Mouse (Mus musculus): Measurements from ENCODE around the gene Cyp1b1. TPM values are rescaled to one million over a fixed set of nuclear protein-coding genes. Genes with fewer than 3 reads are reported as not detected.

Gene Cyp1b1
- total RNA-seq (2022) = 1 to 10 TPM; 3.0 to 3.6 (median 3.4) TPM

DNA sequence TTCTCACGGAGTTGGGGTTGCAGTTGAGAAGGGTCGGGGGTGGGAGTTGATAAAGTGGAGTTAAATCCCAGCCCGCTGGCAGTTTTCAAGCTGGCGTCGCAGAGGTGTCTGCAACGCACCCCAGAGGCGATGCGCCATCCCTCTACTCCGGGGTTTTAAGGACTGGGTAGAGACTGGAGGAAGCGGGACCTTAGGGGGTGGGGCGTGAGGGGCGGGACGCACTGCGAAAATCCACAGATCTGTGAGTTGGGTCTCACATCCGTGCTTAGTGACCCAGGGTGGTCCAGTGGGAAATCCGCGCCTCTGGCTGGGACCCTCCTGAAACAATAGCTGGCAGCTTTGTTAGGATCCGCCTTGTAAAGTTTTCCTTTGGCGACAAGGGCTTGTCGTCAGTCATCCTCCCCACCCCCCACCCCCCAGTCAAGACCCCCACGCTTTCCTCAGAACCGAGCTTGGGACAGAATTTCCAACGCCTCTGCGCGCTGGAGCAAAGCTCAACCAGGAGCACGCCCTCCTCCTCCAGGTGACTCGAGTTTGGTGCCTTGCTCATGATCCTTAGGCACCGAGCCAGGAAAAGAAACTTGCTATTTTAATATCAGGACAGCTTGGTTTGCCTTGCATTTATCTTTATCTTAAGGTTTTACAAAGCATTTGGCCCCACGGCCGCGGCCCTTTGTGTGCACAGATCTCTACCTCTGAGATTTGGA is at the start of gene Cyp1b1:
Gene Cyp1b1, minus strand, starts transcription at position 131 of the 707 bp plus-strand sequence.
- DNase-seq (ENCODE audit: low spot score in 2 of 2) = no peak

DNA sequence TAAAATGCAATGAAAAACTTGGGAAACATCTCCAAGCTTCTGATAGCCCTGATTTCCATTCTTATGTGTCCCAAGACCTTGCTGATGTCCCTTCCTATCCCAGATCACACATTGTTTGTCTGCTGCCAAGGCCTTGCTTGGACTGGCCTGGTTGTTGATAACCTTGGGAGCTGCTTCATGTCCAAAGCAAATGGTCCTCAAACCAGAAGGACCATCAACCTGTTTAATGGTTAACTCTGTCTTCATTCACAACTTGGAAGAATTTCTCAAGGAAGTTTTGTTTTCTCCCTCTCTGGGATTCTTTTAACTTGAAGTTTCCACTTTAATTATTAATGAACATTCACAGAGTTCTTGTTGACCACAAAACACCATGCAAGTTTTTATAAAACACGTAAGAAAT is 47.0 kb upstream of the Cyp1b1 start:
- DNase-seq (ENCODE audit: low spot score in 2 of 2) = no peak

DNA sequence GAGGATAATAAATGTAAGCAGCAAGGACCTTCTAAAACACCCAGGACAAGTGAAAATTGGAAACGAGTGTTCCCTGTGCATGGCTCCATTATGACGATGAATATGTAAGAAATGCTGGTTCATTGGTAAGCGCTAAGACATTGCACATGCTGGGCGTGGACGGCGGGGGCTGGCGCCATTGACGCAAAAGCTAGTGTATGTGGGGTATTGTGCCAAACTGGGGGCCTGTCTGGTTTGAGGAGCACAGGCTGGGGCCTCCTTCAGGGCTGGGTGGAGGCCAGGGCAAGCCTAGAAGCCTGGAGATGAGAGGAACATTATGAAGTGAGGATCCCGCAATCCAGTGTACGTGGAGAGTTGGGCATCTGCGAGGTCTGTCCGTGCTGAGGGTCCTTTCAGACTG is 39.0 kb upstream of the Cyp1b1 start:
- DNase-seq (ENCODE audit: low spot score in 2 of 2) = no peak

DNA sequence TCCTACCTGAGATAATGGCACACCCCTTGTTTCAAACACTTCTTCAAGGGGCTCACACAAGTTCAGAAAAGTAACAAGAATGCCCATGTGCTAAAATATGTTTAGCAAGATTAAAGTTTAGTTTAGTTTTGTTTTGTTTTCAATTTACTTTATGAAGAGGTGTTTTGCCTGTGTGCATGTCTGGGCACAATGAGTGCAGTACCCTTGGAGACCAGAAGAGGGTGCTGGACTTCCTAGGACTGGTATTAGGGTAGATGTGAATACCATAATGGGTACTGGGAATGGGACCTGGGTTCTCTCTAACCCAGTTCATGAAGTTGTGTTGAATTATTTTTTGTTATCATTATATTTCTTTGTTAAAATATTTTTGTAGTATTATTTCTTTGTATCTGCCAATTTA is 38.0 kb upstream of the Cyp1b1 start:
- DNase-seq (ENCODE audit: low spot score in 2 of 2) = no peak

DNA sequence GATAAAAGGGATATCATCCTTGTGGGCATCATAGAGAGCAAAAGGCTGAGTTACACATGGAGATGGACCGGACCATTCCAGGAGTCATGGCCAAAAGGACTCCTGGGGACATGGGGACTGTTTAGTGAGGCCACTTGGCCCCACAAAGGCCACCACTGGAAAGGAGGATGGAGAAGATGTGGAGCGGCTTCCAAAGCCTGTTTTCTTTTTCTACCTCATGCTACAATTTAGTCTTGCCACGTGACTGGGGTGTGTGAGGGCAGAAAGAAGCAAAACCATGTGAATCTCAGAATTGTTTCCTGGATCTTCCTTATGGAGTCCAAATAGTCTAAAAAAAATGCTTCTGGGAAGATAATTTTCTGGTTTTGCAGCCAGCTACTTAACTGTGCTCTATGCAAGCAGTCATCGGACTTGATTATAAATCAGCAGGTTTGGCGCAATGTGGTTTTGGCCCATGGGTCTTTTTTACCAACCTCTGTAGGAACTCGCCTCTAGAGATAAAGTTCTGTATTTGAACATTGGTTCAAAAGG is 36.9 kb upstream of the Cyp1b1 start:
- no peak for DNase-seq (ENCODE audit: low spot score in 2 of 2)

DNA sequence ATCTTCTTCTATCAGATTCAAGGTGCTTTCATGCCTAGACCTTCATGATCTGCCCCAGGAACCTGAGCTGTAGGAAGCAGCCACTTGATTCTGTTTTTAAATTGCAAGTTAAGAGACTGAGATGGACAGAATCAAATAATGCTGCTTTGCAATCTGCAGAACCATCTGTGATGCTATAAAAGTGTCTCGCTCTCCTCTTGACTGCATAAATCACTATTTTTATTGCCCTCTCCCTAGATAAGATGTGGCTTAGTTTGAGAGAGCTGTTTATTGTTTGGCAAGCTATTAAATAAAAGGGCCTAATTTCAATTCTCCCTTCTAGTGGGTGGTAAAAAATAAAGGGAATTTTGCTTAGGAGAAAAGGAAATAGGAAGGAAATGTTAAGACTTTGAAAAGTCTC is 34.8 kb upstream of the Cyp1b1 start:
- no peak for DNase-seq (ENCODE audit: low spot score in 2 of 2)

DNA sequence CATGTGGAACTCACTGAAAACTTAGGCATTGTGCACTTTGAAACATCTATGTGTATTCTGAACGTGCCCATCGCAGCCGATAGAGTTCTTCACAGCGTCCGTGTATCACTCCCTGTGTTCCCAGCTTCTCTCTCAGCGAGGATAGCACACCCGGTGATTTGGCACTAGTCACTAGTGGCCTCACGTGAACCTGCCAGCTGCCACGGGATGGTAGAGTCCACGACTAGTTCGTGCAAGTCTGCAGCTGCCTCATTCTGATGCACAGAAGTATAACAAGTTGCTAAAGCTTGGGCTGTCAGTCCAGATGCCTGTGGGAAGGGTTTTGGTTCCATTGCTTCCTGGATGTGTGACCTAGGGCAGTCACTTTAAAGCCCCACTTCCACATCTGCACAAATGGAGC is 32.1 kb upstream of the Cyp1b1 start:
- no peak for DNase-seq (ENCODE audit: low spot score in 2 of 2)

DNA sequence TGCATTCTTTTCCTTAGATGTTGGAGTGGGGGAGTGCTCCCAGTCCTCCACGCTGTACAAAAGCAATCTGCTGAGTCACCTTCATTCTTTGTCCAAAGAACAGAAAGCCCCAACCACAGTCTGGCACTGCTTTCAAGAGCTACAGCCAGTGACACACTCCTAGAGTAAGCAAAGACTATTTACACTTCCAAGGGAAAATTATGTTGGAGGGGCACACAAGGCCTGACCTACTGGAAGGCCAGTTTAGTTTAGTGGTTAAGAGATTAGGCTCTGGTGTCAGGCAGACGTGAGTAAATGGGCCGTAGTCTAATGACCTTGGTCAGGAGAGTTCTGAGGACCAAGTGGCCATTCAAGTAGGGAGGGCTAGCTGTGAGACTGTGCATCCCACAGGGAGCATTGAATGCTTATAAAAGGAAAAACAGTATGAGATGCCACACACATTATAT is 31.3 kb upstream of the Cyp1b1 start:
- no peak for DNase-seq (ENCODE audit: low spot score in 2 of 2)

DNA sequence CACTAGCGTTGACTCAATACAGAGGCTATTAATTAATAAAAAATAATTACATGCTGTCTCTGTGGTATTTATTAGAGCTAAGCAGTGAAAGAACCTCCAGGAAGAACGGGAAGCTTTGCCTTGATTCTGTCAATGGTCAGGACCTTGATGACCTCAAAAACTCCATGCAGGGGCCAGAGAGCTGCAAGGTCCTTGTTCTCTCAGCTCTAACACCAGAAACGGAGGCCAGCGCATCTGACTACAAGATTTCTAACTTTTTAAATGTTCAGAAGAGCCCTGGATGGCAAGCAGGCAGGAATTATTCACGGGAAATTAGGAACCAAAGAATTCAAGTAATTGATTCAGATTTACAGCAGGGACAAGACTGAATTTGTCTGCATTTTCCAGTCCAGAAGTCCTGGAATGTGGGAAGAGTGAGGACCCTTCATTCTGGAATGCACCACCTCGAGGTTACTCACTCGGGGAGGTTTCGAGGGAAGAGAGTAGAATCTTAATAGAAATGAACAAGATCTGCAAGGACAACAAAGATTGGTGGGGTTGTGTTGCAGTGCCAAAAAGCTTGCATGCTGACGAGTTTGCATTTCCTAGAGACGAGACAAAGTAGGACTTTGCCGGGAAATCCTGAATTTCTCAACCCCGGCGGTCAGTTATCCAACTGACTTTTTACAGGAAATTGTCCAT is 30.3 kb upstream of the Cyp1b1 start:
- DNase-seq (ENCODE audit: low spot score in 2 of 2) = no peak

DNA sequence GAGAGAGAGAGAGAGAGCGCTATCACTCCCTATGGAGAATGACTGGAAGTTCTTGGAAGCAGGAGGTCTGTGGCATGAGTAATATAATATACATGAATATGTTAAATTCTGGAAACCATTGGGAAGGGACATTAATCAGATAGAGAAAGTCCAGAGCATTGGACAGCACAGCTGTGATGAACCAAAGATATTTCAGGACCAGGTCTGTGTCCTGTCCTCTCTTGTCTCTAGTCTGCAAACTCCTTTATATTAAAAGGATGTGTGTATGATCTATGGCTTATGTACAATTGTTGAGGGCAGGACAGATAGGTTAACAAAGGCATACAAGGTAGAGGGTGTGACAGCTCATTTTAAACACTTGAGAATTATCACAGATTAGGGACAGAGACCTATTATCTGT is 28.6 kb upstream of the Cyp1b1 start:
- no peak for DNase-seq (ENCODE audit: low spot score in 2 of 2)

DNA sequence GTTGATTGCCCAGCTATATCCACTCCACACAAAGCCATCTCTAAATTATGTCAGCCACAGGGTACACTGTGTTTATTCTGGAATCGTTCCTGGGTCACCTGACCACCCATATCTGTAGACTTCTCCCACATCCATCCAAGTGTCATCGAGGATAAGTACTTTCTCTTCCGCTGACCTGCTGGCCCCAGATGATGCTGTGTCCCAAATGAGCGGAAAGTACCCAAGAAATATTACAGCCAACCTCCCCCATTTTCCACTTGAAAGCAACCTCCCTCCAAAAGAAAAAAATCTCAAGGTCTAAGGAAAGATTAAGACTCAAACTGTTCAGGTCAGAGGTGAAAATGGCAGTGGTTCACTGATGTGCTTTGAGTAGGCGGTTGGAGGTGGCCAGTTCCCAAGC is 27.8 kb upstream of the Cyp1b1 start:
- DNase-seq (ENCODE audit: low spot score in 2 of 2) = no peak

DNA sequence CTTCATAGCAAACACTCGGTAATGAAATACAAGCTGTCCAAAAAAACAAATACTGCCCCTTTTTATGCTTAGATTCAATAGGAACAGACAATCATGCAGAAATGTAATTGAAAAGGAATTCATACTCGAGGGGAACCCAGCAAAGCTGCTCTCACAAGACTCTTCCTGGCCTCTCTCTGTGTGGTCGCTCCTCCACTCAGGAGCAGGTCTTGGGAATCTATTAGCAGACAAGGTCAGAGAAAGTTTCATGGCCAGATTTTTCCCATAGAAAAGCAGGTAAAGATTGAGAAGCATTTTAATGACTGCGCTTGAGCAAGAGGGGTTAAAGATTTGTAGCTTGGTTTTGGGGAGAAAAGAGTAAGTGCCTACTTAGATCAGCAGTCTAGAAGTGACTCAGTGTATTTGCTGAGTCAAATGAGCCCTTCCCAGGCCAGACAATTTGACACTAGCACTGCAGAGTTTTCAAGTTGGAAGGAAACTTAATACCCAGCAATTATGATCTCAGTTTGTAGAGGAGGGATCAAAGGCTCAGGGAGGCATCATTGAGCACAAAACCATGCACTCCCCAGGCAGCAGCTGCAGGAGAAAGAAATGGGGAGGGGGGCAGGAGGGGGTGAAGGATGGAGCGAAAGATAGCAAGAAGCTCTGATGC is 24.1 kb upstream of the Cyp1b1 start:
- DNase-seq (ENCODE audit: low spot score in 2 of 2) = no peak

DNA sequence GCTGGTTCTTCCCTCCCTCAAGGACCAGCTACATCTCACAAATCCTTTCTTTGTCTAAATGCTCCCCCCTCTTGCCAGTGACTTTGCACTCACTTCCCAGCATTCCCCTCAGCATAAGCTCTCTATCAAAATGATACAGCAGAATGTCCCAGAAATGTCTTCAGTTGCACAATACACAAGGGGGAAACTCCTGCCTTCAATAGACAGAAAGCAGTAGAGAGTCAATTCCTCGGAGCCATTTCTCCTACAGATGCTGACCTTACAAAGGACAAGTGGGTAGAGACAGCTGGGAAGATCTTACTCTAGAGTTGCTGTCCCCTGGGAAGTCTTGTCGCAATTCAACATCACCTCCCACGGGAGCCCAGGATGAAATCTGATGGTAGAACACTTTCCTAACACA is 22.7 kb upstream of the Cyp1b1 start:
- DNase-seq (ENCODE audit: low spot score in 2 of 2) = no peak

DNA sequence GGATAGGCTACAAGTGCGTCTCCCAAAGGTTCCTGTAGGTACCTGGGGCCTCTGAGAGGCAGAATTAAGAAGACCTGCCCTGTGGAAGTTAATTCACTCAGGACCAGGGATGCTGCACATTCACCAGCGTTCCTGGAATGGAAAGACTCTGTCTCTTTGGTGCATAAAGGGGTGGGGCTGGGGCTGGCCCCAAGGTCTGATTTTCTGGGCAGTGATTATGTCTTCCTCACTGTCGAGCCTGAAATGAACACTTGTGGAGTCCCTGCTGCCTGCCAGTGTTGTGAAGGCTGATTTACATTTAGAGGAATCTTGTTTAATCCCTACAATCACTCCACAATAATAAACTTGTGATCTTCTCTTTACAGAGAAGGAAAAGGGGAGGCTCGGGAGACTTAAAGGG is 18.2 kb upstream of the Cyp1b1 start:
- no peak for DNase-seq (ENCODE audit: low spot score in 2 of 2)

DNA sequence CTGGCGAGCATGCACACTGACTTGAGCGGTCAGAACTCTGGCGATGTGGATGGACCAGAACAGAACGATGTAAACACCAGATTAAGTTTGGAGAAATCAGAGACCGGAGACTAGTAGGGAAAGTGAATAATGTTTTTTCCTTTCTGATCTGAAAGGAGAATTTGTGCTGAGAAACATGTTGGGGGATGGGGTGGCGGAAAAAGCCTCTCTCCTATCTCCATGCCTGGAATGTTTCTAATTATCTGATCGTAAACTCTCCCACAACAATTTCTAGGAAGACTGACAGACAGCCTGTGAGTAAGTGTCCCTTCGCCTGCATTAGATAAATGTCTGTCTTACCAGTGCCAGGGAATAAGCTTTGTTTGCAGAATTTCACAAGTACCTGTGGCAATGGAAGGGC is 16.1 kb upstream of the Cyp1b1 start:
- no peak for DNase-seq (ENCODE audit: low spot score in 2 of 2)

DNA sequence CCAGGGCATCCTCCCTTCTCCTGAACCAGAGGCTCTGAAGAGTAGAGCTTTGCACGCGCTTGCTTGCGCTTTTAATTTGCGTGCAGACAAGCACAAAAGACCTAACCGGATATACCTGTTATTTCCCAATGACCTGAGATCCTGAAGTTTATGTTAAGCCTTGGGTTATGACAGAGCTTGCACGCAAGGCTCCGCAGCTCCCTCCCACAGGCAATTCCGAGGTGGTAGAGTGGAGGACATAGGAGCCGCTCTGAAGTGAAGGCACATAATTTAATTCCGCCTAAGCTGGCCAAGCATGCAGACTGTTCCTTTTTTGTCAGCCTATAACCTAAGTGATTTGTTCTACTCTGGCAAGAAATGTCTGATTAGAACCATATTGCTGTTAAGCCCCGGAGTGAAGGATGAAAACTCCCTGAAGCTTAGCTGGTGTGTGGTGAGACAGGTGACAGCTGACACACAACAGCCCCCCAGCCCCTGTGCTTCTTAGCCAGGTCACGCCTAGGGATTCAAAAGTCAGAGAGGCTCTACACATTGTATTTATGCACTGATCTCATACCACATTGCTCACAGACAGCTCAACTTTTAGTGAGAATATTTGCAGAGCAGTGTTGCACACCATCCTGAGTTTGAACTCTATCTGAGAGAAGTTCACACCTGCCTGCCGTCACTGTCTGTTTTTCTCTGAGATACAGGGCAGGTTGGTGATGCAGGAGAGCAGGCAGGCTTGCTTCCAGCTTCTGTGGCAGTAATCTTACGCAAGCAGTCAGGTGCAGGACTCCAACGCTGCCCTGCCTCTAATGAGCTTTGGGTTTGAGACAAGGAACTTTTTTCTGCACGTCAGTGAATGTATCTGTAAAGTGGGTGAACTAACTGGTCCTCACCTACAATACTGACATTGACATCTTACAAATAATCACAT is 14.0 kb upstream of the Cyp1b1 start:
- DNase-seq (ENCODE audit: low spot score in 2 of 2) = no peak

DNA sequence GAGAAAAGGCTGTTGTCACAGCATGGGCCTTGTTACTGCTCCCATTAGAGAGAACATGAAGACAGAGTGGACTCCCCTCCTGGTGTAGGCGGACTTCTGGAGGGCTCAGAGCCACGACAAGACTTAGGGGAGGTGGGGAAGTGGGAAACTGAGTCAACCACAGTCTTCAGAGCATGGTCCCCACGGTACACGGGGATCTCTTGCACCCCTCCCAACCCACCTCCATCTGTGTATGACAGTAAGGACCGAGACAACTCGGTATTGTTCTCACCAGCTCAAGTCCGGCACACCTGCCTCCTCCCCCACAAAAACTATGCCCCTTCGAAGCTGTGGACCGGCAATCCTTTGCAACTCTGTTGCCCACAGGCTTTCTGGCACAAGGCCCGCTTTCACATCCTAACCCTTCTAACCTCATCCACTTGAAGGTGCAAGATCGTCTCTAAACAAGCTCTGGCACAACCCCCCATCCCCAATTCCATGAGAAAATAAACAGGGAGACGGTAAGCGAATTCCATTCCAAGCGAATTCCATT is 13.3 kb upstream of the Cyp1b1 start:
- DNase-seq (ENCODE audit: low spot score in 2 of 2) = no peak

DNA sequence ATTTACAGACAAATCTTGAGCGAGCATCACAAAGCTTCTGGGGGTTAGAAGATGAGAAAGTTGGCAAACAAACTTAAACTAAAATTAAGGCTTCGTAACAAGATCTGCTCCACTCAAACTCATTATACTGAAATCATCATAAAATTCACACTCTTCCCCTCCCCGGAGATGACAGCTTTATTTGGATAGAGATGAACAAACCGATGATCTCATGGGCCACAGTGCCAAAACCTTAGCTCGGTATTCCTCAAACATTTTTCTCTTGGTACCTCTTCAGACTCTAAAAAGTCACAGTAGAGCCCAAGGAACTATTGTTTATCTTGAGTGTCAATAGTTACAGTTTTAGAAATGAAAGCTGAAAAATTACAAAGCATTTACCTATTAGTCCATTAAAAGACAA is 11.8 kb upstream of the Cyp1b1 start:
- DNase-seq (ENCODE audit: low spot score in 2 of 2) = no peak

DNA sequence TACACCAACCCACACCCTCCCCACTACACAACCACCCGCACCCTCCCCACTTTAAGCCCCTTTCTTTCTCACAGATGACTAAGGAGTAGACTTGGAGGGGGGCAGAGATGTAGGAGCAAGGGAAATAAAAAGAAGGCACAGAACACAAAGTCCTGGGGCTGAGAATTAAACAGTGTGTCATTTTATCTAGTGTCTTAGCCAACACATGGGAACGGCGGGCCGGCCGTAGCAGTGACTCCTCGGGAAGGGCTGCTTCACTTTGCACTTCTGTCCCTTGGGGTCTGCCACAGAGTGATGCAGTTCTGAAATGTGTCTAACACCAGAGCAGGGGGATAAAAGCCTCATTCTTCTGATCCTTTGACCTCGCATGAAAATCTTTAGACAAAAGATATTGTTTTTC is 5.8 kb upstream of the Cyp1b1 start:
- no peak for DNase-seq (ENCODE audit: low spot score in 2 of 2)

DNA sequence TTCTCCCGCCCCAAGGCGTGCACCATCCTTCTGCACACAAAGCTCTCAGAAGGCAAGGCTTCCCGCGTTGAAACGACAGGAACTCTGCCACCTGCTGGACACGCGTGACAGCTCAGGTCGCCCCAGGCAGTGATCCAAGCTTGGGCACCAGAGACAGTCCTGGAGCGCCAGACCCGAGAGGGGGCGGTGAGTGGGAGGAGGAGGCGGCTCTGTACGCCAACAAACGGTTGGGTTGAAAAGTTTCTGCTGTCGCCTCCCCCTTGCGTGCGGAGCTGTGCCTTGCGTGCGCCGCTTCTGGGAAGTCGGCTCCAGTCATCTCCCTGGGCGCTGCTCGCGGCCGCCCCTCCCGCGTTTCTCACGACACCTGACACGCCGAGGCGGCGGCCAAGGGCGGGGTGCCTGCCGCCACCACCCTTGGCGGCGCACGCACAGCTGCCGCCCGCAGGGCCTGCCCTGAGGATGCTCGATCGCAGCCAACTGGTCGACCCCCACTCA is 835 bp upstream of the Cyp1b1 start:
- DNase-seq (ENCODE audit: low spot score in 2 of 2) = peak; percentile 68 to 85

DNA sequence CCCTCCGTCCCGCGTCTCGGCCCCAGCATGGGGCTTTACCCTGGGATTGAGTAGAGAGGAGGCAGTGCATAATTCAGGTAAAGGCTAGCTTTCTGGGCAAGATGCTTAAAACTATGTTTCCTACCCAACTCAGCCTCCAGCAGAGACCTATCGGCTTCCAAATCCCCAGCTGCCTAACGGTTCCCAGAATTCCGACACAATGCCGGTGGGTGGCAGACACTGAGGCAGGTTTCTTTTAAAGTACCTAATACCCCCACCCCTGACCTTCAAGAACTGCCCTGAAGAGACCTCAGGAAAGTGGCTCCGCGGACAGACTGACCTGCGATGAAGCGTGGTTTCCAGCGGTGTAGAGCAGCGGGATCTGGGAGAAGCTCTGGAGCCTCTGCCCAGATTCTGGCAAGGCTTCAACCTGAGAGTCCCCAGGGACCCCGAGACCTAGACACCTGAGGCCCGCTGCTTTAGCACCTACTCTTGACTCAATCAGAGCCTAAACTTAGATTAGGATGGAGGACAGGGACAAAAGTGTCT is 429 bp downstream of the Cyp1b1 start:
- DNase-seq (ENCODE audit: low spot score in 2 of 2) = no peak

Data from layer of hippocampus, adult 8-10 months (tissue).